Mouse (Mus musculus) olfactory bulb, adult 2 months (tissue): ENCODE results near the gene Fbxl13. TPM values are rescaled to one million over a fixed set of nuclear protein-coding genes. Genes with fewer than 3 reads are reported as not detected.

Experiments used
- H3K27ac ChIP-seq: fragments of 200-500 bp; 2 replicates; pipeline ENCODE4 v1.5.1; 2012; ENCODE audit warnings: low read depth, low read length; ENCODE audit not compliant: insufficient read depth
- H3K4me1 ChIP-seq: fragments of 200-500 bp; 2 replicates; pipeline ENCODE4 v1.6.1; 2012; ENCODE audit warnings: low read length; ENCODE audit not compliant: control insufficient read depth, insufficient read depth
- H3K4me3 ChIP-seq: fragments of 200-500 bp; 2 replicates; pipeline ENCODE4 v1.5.1; 2012; ENCODE audit warnings: mild to moderate bottlenecking, low read depth, low read length, moderate library complexity; ENCODE audit not compliant: insufficient read depth
- CTCF ChIP-seq: fragments of 200-500 bp; IDR thresholded peaks from 2 replicates; pipeline ENCODE4 v1.5.1; 2012; ENCODE audit warnings: low read depth, mild to moderate bottlenecking, low read length, moderate library complexity; ENCODE audit not compliant: insufficient read depth
- POLR2A ChIP-seq: fragments of 200-500 bp; IDR thresholded peaks from 2 replicates; pipeline ENCODE4 v1.6.1; 2012; ENCODE audit warnings: mild to moderate bottlenecking, low read depth, low read length, moderate library complexity; ENCODE audit not compliant: insufficient read depth
- WGBS: fragments of 180-500 bp; shearing (Covaris S2); methylation state at CpG from one replicate; pipeline ENCODE4 v1.1.7; 2018; 5-methylcytosine and 5-hydroxymethylcytosine counted together
- polyA plus RNA-seq: library from polyadenylated mRNA; stranded (reverse); fragments of >200 nt; gene quantifications from 2 replicates; pipeline ENCODE4 v1.2.4, GENCODE M21; 2012; ENCODE audit warnings: low replicate concordance; ENCODE audit not compliant: missing spikeins, insufficient read depth, insufficient read length

Fbxl13 gene
- polyA plus RNA-seq, 1 experiment: not detected

DNA sequence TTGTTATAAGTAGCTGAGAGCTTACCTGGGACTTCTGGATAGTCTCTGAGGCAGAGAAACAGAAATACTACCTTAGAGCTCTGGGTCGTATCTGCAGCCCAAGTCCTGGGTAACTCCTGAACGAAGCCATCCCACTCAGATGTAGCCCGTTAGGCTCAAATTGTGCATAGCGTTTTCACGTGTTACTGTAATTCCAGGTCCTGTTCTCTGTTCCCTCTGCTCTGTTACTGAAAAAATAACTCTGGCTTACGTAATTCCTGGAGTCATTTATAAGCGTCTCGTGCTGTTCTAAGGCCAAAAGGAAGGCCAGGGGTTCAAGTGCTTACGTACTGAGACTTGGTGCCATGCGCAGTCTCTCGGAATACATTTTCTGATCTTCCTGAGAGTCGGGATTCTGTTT is 177.3 kb downstream of the Fbxl13 start:
- Histone ChIP-seq H3K27ac (no peak overlapping the region), H3K4me3 (no peak overlapping the region), H3K4me1 (no peaks in the 10 kb centered on the region)
- WGBS: 94% methylated on average over 12 of the region's 12 CpGs
- TF ChIP-seq CTCF (no peak), POLR2A (no peak)

DNA sequence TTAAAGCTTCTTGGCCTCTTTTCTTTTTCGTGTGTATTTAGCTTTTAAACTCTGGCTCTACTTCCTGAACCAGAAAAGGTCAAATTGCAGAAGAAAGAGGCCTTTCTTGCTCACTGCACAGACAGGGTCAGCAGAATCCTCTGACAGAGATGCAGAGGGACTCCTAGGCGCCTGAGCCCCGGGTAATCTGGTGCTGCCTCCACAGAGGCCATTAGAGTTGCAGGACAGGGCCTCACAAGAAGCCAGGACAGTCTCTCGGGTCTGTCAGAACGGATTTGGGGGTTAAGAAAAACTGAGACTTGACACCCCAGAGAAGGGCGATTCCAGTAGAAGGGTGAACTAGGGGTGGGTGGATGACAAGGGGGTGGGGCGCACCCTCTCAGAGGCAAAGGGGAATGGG is 178.0 kb downstream of the Fbxl13 start:
- no peak overlapping the region for H3K4me3 ChIP-seq
- 79% methylated on average over 7 of the region's 7 CpGs for WGBS
- no peak overlapping the region for H3K27ac ChIP-seq
- H3K4me1 ChIP-seq: no peaks in the 10 kb centered on the region
- TF ChIP-seq CTCF (no peak), POLR2A (no peak)

DNA sequence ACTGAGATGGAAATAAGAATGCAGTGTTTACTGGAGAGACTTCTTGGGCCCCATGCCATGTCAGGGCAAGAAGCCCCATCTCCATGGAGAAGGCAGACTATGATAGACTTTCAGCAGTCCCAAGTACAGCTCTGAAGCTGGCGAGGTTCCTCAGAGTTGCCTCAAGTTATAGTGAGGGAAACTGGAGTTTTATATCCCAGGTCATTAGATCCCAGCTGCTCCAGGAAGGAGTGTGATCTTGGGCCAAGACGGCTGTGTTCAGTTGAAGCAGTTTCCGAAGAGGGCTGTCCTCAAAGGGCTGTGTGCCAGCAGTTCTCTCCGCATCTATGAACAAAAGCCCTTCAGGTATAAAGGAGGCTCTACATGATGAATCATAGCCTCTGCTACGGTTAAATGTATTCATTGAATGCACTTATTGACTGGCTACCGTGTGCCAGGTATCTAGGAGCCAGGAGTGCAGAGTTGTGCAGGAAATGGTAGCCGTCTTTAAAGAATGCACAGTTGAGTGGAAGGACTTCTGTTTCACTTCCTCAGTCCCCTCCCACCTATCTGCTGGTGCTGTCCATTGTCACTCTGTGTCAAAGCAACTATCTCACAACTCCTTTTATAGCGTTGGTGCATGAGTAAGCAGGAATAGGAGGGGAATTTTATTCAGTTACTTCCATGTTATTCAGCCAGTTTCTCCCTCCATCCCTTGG is 204.5 kb downstream of the Fbxl13 start:
- 44% methylated on average over 8 of the region's 8 CpGs for WGBS
- H3K27ac ChIP-seq: no peak overlapping the region
- no peak for TF ChIP-seq POLR2A
- no peak for TF ChIP-seq CTCF
- H3K4me1 ChIP-seq: no peaks in the 10 kb centered on the region
- no peak overlapping the region for H3K4me3 ChIP-seq

GRCm38 (mm10) chr5:21439446-21440110 is 205.9 kb downstream of the Fbxl13 start:
- TF ChIP-seq POLR2A: no peak
- no peak for TF ChIP-seq CTCF
- 80% methylated on average over 7 of the region's 7 CpGs for WGBS
- H3K27ac ChIP-seq: no peak overlapping the region
- no peak overlapping the region for H3K4me3 ChIP-seq
- no peaks in the 10 kb centered on the region for H3K4me1 ChIP-seq

DNA sequence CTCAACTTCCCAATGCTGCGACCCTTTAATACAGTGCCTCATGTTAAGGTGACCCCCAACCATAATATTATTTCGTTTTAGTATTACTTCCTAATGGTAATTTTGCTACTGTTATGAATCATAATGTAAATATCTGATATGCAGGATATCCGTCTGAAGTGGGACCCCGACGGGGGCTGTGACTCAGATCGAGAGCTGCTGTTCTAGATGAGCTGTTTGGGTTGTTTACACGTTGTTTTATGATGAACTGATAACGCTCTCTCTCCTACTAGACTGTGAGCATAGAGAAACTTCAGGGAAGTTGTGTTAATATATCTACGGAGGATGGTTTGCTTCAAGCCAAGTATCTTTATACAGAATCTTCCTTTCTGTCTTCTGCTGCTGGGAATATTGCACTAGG is 207.0 kb downstream of the Fbxl13 start:
- Histone ChIP-seq H3K4me1 (no peaks in the 10 kb centered on the region), H3K4me3 (no peak overlapping the region), H3K27ac (no peak overlapping the region)
- no peak for TF ChIP-seq POLR2A
- no peak for TF ChIP-seq CTCF
- WGBS: 97% methylated on average over 9 of the region's 9 CpGs

DNA sequence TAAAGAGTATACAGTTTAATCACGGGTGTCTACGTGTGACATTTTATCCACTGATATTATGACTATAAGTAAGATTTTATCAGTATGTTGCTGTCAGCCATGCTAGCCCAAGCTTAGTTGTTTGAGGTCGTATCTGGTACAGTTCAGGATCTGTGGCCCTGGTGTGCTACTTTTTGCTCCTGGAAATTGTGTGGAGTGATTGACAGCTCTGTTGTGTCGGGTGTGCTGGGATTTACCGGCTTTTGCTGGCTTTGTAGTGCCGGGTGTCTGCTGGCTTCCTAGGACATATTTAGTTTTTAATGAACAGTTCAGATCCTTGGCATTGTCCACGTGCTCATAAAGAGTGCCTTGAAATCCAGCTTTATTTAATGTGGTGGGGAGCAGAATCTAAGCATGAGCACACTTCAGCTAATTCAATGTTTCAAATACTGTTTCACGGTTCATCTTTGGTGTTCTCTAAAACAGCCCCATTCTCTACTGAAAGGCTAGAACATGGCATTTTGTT is 208.9 kb downstream of the Fbxl13 start:
- no peak for TF ChIP-seq POLR2A
- Histone ChIP-seq H3K4me3 (no peak overlapping the region), H3K27ac (no peak overlapping the region), H3K4me1 (no peaks in the 10 kb centered on the region)
- 48% methylated on average over 8 of the region's 8 CpGs for WGBS

- no peak for TF ChIP-seq CTCF
- TF ChIP-seq POLR2A: no peak
- Histone ChIP-seq H3K4me1 (no peaks in the 10 kb centered on the region), H3K27ac (no peak overlapping the region), H3K4me3 (no peak overlapping the region)
- 72% methylated on average over 11 of the region's 11 CpGs for WGBS
Measured at GRCm38 (mm10) chr5:21434148-21434929, 211.1 kb downstream of the Fbxl13 start.

Other genes starting within 250 kb of the Fbxl13 start
- gene Ccdc146, start 221.0 kb downstream of the Fbxl13 start, polyA plus RNA-seq: not detected in 2 replicates
- not detected in 2 replicates for gene Fam185a, start 220.7 kb downstream of the Fbxl13 start, polyA plus RNA-seq
- gene Lrrc17, start 102.1 kb downstream of the Fbxl13 start, polyA plus RNA-seq: not detected in 2 replicates
- gene Armc10, start 179 bp upstream of the Fbxl13 start, polyA plus RNA-seq: not detected in 2 replicates
- not detected in 2 replicates for gene Napepld, start 55.8 kb upstream of the Fbxl13 start, polyA plus RNA-seq
- gene Pmpcb, start 91.5 kb upstream of the Fbxl13 start, polyA plus RNA-seq: not detected in 2 replicates
- not detected in 2 replicates for gene Dnajc2, start 139.6 kb upstream of the Fbxl13 start, polyA plus RNA-seq
- not detected in 2 replicates for gene Psmc2, start 139.6 kb upstream of the Fbxl13 start, polyA plus RNA-seq
- gene Slc26a5, start 220.0 kb upstream of the Fbxl13 start, polyA plus RNA-seq: not detected in 2 replicates